Mouse (Mus musculus) limb, embryonic 11.5 days (tissue): Measurements from ENCODE around the gene D630023F18Rik. TPM values are rescaled to one million over a fixed set of nuclear protein-coding genes. Genes with fewer than 3 reads are reported as not detected.

ENCODE experiments used
- ATAC-seq: fragments of 200-750 bp; cut with Nextera tagmentation; 2 replicates; pipeline ENCODE4 v1.8.0; 2017; ENCODE audit warnings: low read depth; ENCODE audit not compliant: insufficient number of reproducible peaks, low FRiP score, low TSS enrichment
- DNase-seq: peaks from one replicate; pipeline ENCODE4 v3.0.0-alpha.2; 2015; ENCODE audit warnings: low spot score
- H3K27ac ChIP-seq: fragments of 300-500 bp; sonication (generic); replicated peaks from 2 replicates; pipeline ENCODE4 v1.5.1; 2014; ENCODE audit warnings: low read depth, mild to moderate bottlenecking, low read length
- H3K27me3 ChIP-seq: fragments of 300-500 bp; sonication (generic); 2 replicates; pipeline ENCODE4 v1.6.1; 2014; ENCODE audit warnings: mild to moderate bottlenecking, low read length, mixed read lengths; ENCODE audit not compliant: control insufficient read depth, insufficient read depth
- H3K36me3 ChIP-seq: fragments of 300-500 bp; sonication (generic); 2 replicates; pipeline ENCODE4 v1.6.1; 2014; ENCODE audit warnings: mild to moderate bottlenecking, low read length, moderate library complexity, mixed read lengths; ENCODE audit not compliant: control insufficient read depth, insufficient read depth
- H3K4me1 ChIP-seq: fragments of 300-500 bp; sonication (generic); 2 replicates; pipeline ENCODE4 v1.6.1; 2014; ENCODE audit warnings: low read length, mixed read lengths; ENCODE audit not compliant: control insufficient read depth, insufficient read depth
- H3K4me2 ChIP-seq: fragments of 300-500 bp; sonication (generic); 2 replicates; pipeline ENCODE4 v1.6.1; 2014; ENCODE audit warnings: low read depth, mild to moderate bottlenecking, moderate library complexity; ENCODE audit not compliant: severe bottlenecking
- H3K4me3 ChIP-seq: fragments of 300-500 bp; sonication (generic); 2 replicates; pipeline ENCODE4 v1.5.1; 2014; ENCODE audit warnings: low read depth, low read length
- H3K9ac ChIP-seq: fragments of 300-500 bp; sonication (generic); 2 replicates; pipeline ENCODE4 v1.6.1; 2014; ENCODE audit warnings: mild to moderate bottlenecking, low read length
- H3K9me3 ChIP-seq: fragments of 300-500 bp; sonication (generic); 2 replicates; pipeline ENCODE4 v1.6.1; 2016; ENCODE audit warnings: low read length; ENCODE audit not compliant: control insufficient read depth
- WGBS: fragments of 180-500 bp; shearing (Covaris S2); extraction: QIAGEN DNeasy Blood & Tissue Kit; methylation state at CpG from one replicate; pipeline ENCODE4 v1.1.7; 2014; 5-methylcytosine and 5-hydroxymethylcytosine counted together
- polyA plus RNA-seq: library from polyadenylated mRNA; unstranded; fragments of >200 nt; fragmentation: Nextera tagmentation; extraction: Ambion mirVana; gene quantifications from 2 replicates; pipeline ENCODE4 v1.2.1, GENCODE M21; 2014

Gene D630023F18Rik
- polyA plus RNA-seq, 1 experiment from 2014 or later: 0.40 TPM

- Histone ChIP-seq H3K27me3 (no peaks in the 10 kb centered on the region), H3K36me3 (no peaks in the 10 kb centered on the region), H3K27ac (no peak overlapping the region), H3K9ac (no peak overlapping the region), H3K4me2 (no peak overlapping the region), H3K9me3 (no peaks in the 10 kb centered on the region), H3K4me3 (no peak overlapping the region), H3K4me1 (no peaks in the 10 kb centered on the region)
- DNase-seq (no peak), ATAC-seq (no peak)
Observed at GRCm38 (mm10) chr1:65067842-65068241, 55.2 kb downstream of the D630023F18Rik start.

GRCm38 (mm10) chr1:65064201-65064600 is 58.8 kb downstream of the D630023F18Rik start:
- no peak for DNase-seq
- Histone ChIP-seq H3K27me3 (no peaks in the 10 kb centered on the region), H3K4me3 (no peak overlapping the region), H3K9ac (no peak overlapping the region), H3K27ac (no peak overlapping the region), H3K4me2 (no peak overlapping the region), H3K36me3 (no peaks in the 10 kb centered on the region), H3K4me1 (no peaks in the 10 kb centered on the region), H3K9me3 (no peaks in the 10 kb centered on the region)
- 90% methylated on average over 15 of the region's 15 CpGs for WGBS
- ATAC-seq: no peak

- H3K27ac ChIP-seq: no peak within 1 kb of the TSS
- H3K27me3 ChIP-seq: no peaks in the 10 kb centered on the region
- H3K4me1 ChIP-seq: no peaks in the 10 kb centered on the region
- H3K4me2 ChIP-seq: no peak within 1 kb of the TSS
- no peaks in the 10 kb centered on the region for H3K36me3 ChIP-seq
- DNase-seq (no peak), ATAC-seq (no peak)
- no peak within 1 kb of the TSS for H3K9ac ChIP-seq
- H3K9me3 ChIP-seq: no peaks in the 10 kb centered on the region
- WGBS: 90% methylated on average over 8 of the region's 8 CpGs
- H3K4me3 ChIP-seq: no peak within 1 kb of the TSS
Observed at GRCm38 (mm10) chr1:65063352-65063751, 59.7 kb downstream of the D630023F18Rik start, which contains the start of gene Crygd. Crygd (minus strand) TSS chr1:65063452.

Other genes starting within 250 kb of the D630023F18Rik start
- gene Plekhm3, start 166.4 kb downstream of the D630023F18Rik start, polyA plus RNA-seq: 7.8 and 9.2 TPM in 2 replicates
- gene Akr1cl, start 90.5 kb downstream of the D630023F18Rik start, polyA plus RNA-seq: 0.15 TPM in 1 of 2 replicates, not detected in the other
- not detected in 2 replicates for gene Cryge, start 72.1 kb downstream of the D630023F18Rik start, polyA plus RNA-seq
- not detected in 2 replicates for gene Crygd, start 59.8 kb downstream of the D630023F18Rik start, polyA plus RNA-seq
- not detected in 2 replicates for gene Crygc, start 49.5 kb downstream of the D630023F18Rik start, polyA plus RNA-seq
- not detected in 2 replicates for gene Crygb, start 40.9 kb downstream of the D630023F18Rik start, polyA plus RNA-seq
- not detected in 2 replicates for gene Cryga, start 19.8 kb downstream of the D630023F18Rik start, polyA plus RNA-seq
- gene Gm28845, start 3.7 kb downstream of the D630023F18Rik start, polyA plus RNA-seq: not detected in 2 replicates
- 174 and 176 TPM in 2 replicates for gene Idh1, start 63.3 kb upstream of the D630023F18Rik start, polyA plus RNA-seq
- gene Pikfyve, start 63.5 kb upstream of the D630023F18Rik start, polyA plus RNA-seq: 16.3 and 16.5 TPM in 2 replicates
- 0.34 TPM in 1 of 2 replicates, not detected in the other for gene Pth2r, start 158.8 kb upstream of the D630023F18Rik start, polyA plus RNA-seq